Mouse (Mus musculus): ENCODE data around the gene Gpr55. TPM values are rescaled to one million over a fixed set of nuclear protein-coding genes. Genes with fewer than 3 reads are reported as not detected.

Gpr55 gene
- polyA plus RNA-seq, 1 experiment from 2014 or later, result 0.05 TPM

- no peak overlapping the region for H3K4me3 ChIP-seq
- WGBS, result 93% methylated on average over 12 of the region's 12 CpGs
- H3K27ac ChIP-seq (replicated peaks), result no peak overlapping the region
- ATAC-seq (ENCODE audit: low FRiP score, low read depth), result no peak
- H3K9ac ChIP-seq (replicated peaks), result no peak overlapping the region
- no peaks in the 10 kb centered on the region for H3K27me3 ChIP-seq
- no peak overlapping the region for H3K4me2 ChIP-seq (replicated peaks)
- peaks cover 9% of the 10 kb centered on the region for H3K4me1 ChIP-seq
- H3K36me3 ChIP-seq, result peaks cover 61% of the 10 kb centered on the region
- no peaks in the 10 kb centered on the region for H3K9me3 ChIP-seq
Measured at GRCm38 (mm10) chr1:85906892-85907291, 53.9 kb downstream of the Gpr55 start.

- peak; percentile 64 for ATAC-seq (ENCODE audit: low FRiP score, low read depth)
- no peak overlapping the region for H3K9ac ChIP-seq (replicated peaks)
- WGBS, result 54% methylated on average over 7 of the region's 7 CpGs
- no peak overlapping the region for H3K4me2 ChIP-seq (replicated peaks)
- peaks cover 41% of the 10 kb centered on the region for H3K36me3 ChIP-seq
- peaks cover 55% of the 10 kb centered on the region for H3K4me1 ChIP-seq
- H3K27me3 ChIP-seq, result no peaks in the 10 kb centered on the region
- H3K9me3 ChIP-seq, result no peaks in the 10 kb centered on the region
- H3K27ac ChIP-seq (replicated peaks), result peak overlapping the region; percentile 39
- H3K4me3 ChIP-seq, result no peak overlapping the region
Measured at GRCm38 (mm10) chr1:85902108-85902561, 58.7 kb downstream of the Gpr55 start.

- H3K4me3 ChIP-seq, result no peak overlapping the region
- peaks cover 60% of the 10 kb centered on the region for H3K4me1 ChIP-seq
- H3K27me3 ChIP-seq, result no peaks in the 10 kb centered on the region
- WGBS, result 79% methylated on average over 3 of the region's 3 CpGs
- H3K27ac ChIP-seq (replicated peaks), result peak overlapping the region; percentile 39
- ATAC-seq (ENCODE audit: low FRiP score, low read depth), result peak; percentile 47
- no peaks in the 10 kb centered on the region for H3K9me3 ChIP-seq
- H3K36me3 ChIP-seq, result peaks cover 35% of the 10 kb centered on the region
- H3K4me2 ChIP-seq (replicated peaks), result no peak overlapping the region
- H3K9ac ChIP-seq (replicated peaks), result no peak overlapping the region
Measured at GRCm38 (mm10) chr1:85901516-85902107, 59.2 kb downstream of the Gpr55 start.

GRCm38 (mm10) chr1:85900521-85901333 is 60.1 kb downstream of the Gpr55 start:
- Histone ChIP-seq H3K27me3 (no peaks in the 10 kb centered on the region), H3K27ac (replicated peaks) (no peak overlapping the region), H3K4me1 (peaks cover 69% of the 10 kb centered on the region), H3K4me3 (no peak overlapping the region), H3K4me2 (replicated peaks) (no peak overlapping the region), H3K9ac (replicated peaks) (no peak overlapping the region), H3K9me3 (no peaks in the 10 kb centered on the region), H3K36me3 (peaks cover 27% of the 10 kb centered on the region)
- 67% methylated on average over 7 of the region's 7 CpGs for WGBS
- no peak for ATAC-seq (ENCODE audit: low FRiP score, low read depth)

GRCm38 (mm10) chr1:85899388-85899761 is 61.4 kb downstream of the Gpr55 start:
- Histone ChIP-seq H3K27me3 (no peaks in the 10 kb centered on the region), H3K27ac (replicated peaks) (peak overlapping the region; percentile 73), H3K36me3 (peaks cover 14% of the 10 kb centered on the region), H3K4me3 (no peak overlapping the region), H3K4me2 (replicated peaks) (peak overlapping the region; percentile 85), H3K9me3 (no peaks in the 10 kb centered on the region), H3K4me1 (peaks cover 75% of the 10 kb centered on the region), H3K9ac (replicated peaks) (peak overlapping the region; percentile 29; the same call in 1 of the 2 replicates)
- no peak for ATAC-seq (ENCODE audit: low FRiP score, low read depth)

- Histone ChIP-seq H3K4me2 (replicated peaks) (peak overlapping the region; percentile 85), H3K9ac (replicated peaks) (peak overlapping the region; percentile 38)
Measured at GRCm38 (mm10) chr1:85898761-85899387, 61.9 kb downstream of the Gpr55 start.

GRCm38 (mm10) chr1:85897901-85898760 is 62.7 kb downstream of the Gpr55 start:
- Histone ChIP-seq H3K27me3 (no peaks in the 10 kb centered on the region), H3K4me2 (replicated peaks) (peak overlapping the region; percentile 85), H3K4me3 (peak overlapping the region; percentile 9; the same call in 1 of the 2 replicates), H3K27ac (replicated peaks) (peak overlapping the region; percentile 73), H3K9ac (replicated peaks) (peak overlapping the region; percentile 38), H3K9me3 (no peaks in the 10 kb centered on the region), H3K36me3 (0 out of 2 replicates have a peak, but pooled peaks cover 2% of the 10 kb centered on the region), H3K4me1 (peaks cover 81% of the 10 kb centered on the region)
- WGBS, result 33% methylated on average over 8 of the region's 8 CpGs
- ATAC-seq (ENCODE audit: low FRiP score, low read depth), result no peak

More at GRCm38 (mm10) chr1:85898761-85899387, 61.9 kb downstream of the Gpr55 start:
- ATAC-seq (ENCODE audit: low FRiP score, low read depth), result no peak
- peaks cover 78% of the 10 kb centered on the region for H3K4me1 ChIP-seq
- H3K27ac ChIP-seq (replicated peaks), result peak overlapping the region; percentile 73
- peak overlapping the region; percentile 9; the same call in 1 of the 2 replicates for H3K4me3 ChIP-seq
- 18% methylated on average over 12 of the region's 12 CpGs for WGBS
- peaks cover 9% of the 10 kb centered on the region for H3K36me3 ChIP-seq
- no peaks in the 10 kb centered on the region for H3K9me3 ChIP-seq
- H3K27me3 ChIP-seq, result no peaks in the 10 kb centered on the region

GRCm38 (mm10) chr1:85896781-85897700 is 63.8 kb downstream of the Gpr55 start:
- WGBS, result 72% methylated on average over 12 of the region's 12 CpGs
- H3K9me3 ChIP-seq, result no peaks in the 10 kb centered on the region
- no peak for ATAC-seq (ENCODE audit: low FRiP score, low read depth)
- H3K36me3 ChIP-seq, result no peaks in the 10 kb centered on the region
- no peak overlapping the region for H3K4me3 ChIP-seq
- peaks cover 74% of the 10 kb centered on the region for H3K4me1 ChIP-seq
- no peak overlapping the region for H3K9ac ChIP-seq (replicated peaks)
- peak overlapping the region; percentile 85 for H3K4me2 ChIP-seq (replicated peaks)
- H3K27me3 ChIP-seq, result no peaks in the 10 kb centered on the region
- H3K27ac ChIP-seq (replicated peaks), result no peak overlapping the region; the same call in 1 of the 2 replicates

GRCm38 (mm10) chr1:85896110-85896509 is 64.7 kb downstream of the Gpr55 start:
- peak overlapping the region; percentile 87; the same call in 1 of the 2 replicates for H3K9ac ChIP-seq (replicated peaks)
- ATAC-seq (ENCODE audit: low FRiP score, low read depth), result no peak

GRCm38 (mm10) chr1:85895391-85895837 is 65.4 kb downstream of the Gpr55 start:
- H3K9ac ChIP-seq (replicated peaks), result peak overlapping the region; percentile 87
- peaks cover 57% of the 10 kb centered on the region for H3K4me1 ChIP-seq
- WGBS, result 3% methylated on average over 15 of the region's 15 CpGs
- peak overlapping the region; percentile 90 for H3K27ac ChIP-seq (replicated peaks)
- peak; percentile 57 for ATAC-seq (ENCODE audit: low FRiP score, low read depth)
- H3K4me3 ChIP-seq, result peak overlapping the region; percentile 85
- H3K9me3 ChIP-seq, result no peaks in the 10 kb centered on the region
- H3K27me3 ChIP-seq, result no peaks in the 10 kb centered on the region
- peak overlapping the region; percentile 85 for H3K4me2 ChIP-seq (replicated peaks)
- H3K36me3 ChIP-seq, result no peaks in the 10 kb centered on the region

More at GRCm38 (mm10) chr1:85896110-85896509, 64.7 kb downstream of the Gpr55 start:
- Histone ChIP-seq H3K27me3 (no peaks in the 10 kb centered on the region), H3K36me3 (no peaks in the 10 kb centered on the region), H3K4me2 (replicated peaks) (peak overlapping the region; percentile 85), H3K4me1 (peaks cover 64% of the 10 kb centered on the region), H3K9me3 (no peaks in the 10 kb centered on the region), H3K27ac (replicated peaks) (no peak overlapping the region), H3K4me3 (peak overlapping the region; percentile 85)
- WGBS, result 77% methylated on average over 5 of the region's 5 CpGs

All from midbrain, embryonic 12.5 days (tissue).